Mouse (Mus musculus) liver, adult 2 months (tissue): ENCODE measurements at regions not wholly inside any gene's neighbourhood (a gene's known extent, or its start where the extent isn't known, plus 50 kb on each side); places are given as distances from the start of the nearest gene placed in this dataset.

Experiments
- DNase-seq: peaks from one replicate; pipeline ENCODE4 v3.0.0-alpha.2; 2011; ENCODE audit warnings: low read depth, low spot score; ENCODE audit errors: extremely low read depth
- H3K27ac ChIP-seq: fragments of 200-500 bp; replicated peaks from 2 replicates; pipeline ENCODE4 v1.5.1; 2012; ENCODE audit warnings: low read depth, mild to moderate bottlenecking, control low read depth, inconsistent platforms, low read length; ENCODE audit not compliant: insufficient read depth
- H3K27me3 ChIP-seq: fragments of 200-500 bp; 2 replicates; pipeline ENCODE4 v1.6.1; 2012; ENCODE audit warnings: mild to moderate bottlenecking, moderate library complexity, low read length, inconsistent platforms; ENCODE audit not compliant: control insufficient read depth, insufficient read depth
- H3K36me3 ChIP-seq: fragments of 200-500 bp; 2 replicates; pipeline ENCODE4 v1.6.1; 2012; ENCODE audit warnings: low read length, inconsistent platforms; ENCODE audit not compliant: control insufficient read depth, insufficient read depth
- H3K4me1 ChIP-seq: fragments of 200-500 bp; 2 replicates; pipeline ENCODE4 v1.6.1; 2011; ENCODE audit warnings: low read length; ENCODE audit not compliant: control insufficient read depth, insufficient read depth
- H3K4me3 ChIP-seq: fragments of 200-500 bp; 2 replicates; pipeline ENCODE4 v1.5.1; 2011; ENCODE audit warnings: low read depth, mild to moderate bottlenecking, control low read depth, low read length, moderate library complexity; ENCODE audit not compliant: insufficient read depth
- H3K79me2 ChIP-seq: fragments of 200-500 bp; 2 replicates; pipeline ENCODE4 v1.6.1; 2012; ENCODE audit warnings: inconsistent platforms, mild to moderate bottlenecking, low read length, moderate library complexity; ENCODE audit not compliant: control insufficient read depth, insufficient read depth
- H3K9ac ChIP-seq: fragments of 200-500 bp; 2 replicates; pipeline ENCODE4 v1.6.1; 2012; ENCODE audit warnings: low read depth, mild to moderate bottlenecking, control low read depth, inconsistent platforms, low read length
- CTCF ChIP-seq: fragments of 200-500 bp; IDR thresholded peaks from 2 replicates; pipeline ENCODE4 v1.5.1; 2011; ENCODE audit warnings: low read depth, low read length, control low read depth
- POLR2A ChIP-seq: fragments of 200-500 bp; IDR thresholded peaks from 2 replicates; pipeline ENCODE4 v1.6.1; 2011; ENCODE audit warnings: low read length, control low read depth; ENCODE audit not compliant: insufficient read depth; ENCODE audit errors: extremely low read depth
- WGBS: fragments of 180-500 bp; shearing (Covaris S2); methylation state at CpG from one replicate; pipeline ENCODE4 v1.1.7; 2018; 5-methylcytosine and 5-hydroxymethylcytosine counted together

GRCm38 (mm10) chr3:68758609-68759008 lies 68.2 kb downstream of the Il12a start:
- Histone ChIP-seq H3K4me3 (no peak overlapping the region), H3K27ac (no peak overlapping the region), H3K27me3 (no peaks in the 10 kb centered on the region), H3K9ac (no peak overlapping the region), H3K36me3 (no peaks in the 10 kb centered on the region), H3K79me2 (no peaks in the 10 kb centered on the region), H3K4me1 (no peaks in the 10 kb centered on the region)
- no peak for DNase-seq
- TF ChIP-seq POLR2A: no peak

- H3K27me3 ChIP-seq: no peaks in the 10 kb centered on the region
- no peaks in the 10 kb centered on the region for H3K79me2 ChIP-seq
- no peak overlapping the region for H3K9ac ChIP-seq
- no peak for TF ChIP-seq POLR2A
- no peak for TF ChIP-seq CTCF
- no peaks in the 10 kb centered on the region for H3K4me1 ChIP-seq
- H3K27ac ChIP-seq: no peak overlapping the region
- H3K36me3 ChIP-seq: no peaks in the 10 kb centered on the region
- DNase-seq: no peak
- no peak overlapping the region for H3K4me3 ChIP-seq
- WGBS: 68% methylated on average over 8 of the region's 8 CpGs
Observed at GRCm38 (mm10) chr3:68759375-68759774, 68.9 kb downstream of the Il12a start.

- 96% methylated on average over 2 of the region's 2 CpGs for WGBS
- peaks cover 11% of the 10 kb centered on the region for H3K4me1 ChIP-seq
- no peak overlapping the region for H3K27ac ChIP-seq
- no peak for TF ChIP-seq POLR2A
- H3K36me3 ChIP-seq: no peaks in the 10 kb centered on the region
- H3K27me3 ChIP-seq: no peaks in the 10 kb centered on the region
- no peak overlapping the region for H3K9ac ChIP-seq
- no peaks in the 10 kb centered on the region for H3K79me2 ChIP-seq
- no peak for DNase-seq
- H3K4me3 ChIP-seq: no peak overlapping the region
Observed at GRCm38 (mm10) chr3:68760806-68761205, 70.4 kb downstream of the Il12a start.

- Histone ChIP-seq H3K27ac (no peak overlapping the region), H3K79me2 (no peaks in the 10 kb centered on the region), H3K4me3 (no peak overlapping the region), H3K27me3 (no peaks in the 10 kb centered on the region), H3K9ac (no peak overlapping the region), H3K36me3 (no peaks in the 10 kb centered on the region), H3K4me1 (peaks cover 11% of the 10 kb centered on the region)
- no peak for TF ChIP-seq POLR2A
- TF ChIP-seq CTCF: no peak
- WGBS: 67% methylated on average over 7 of the region's 7 CpGs
- DNase-seq: no peak
Observed at GRCm38 (mm10) chr3:68761242-68761625, 70.8 kb downstream of the Il12a start.

GRCm38 (mm10) chr3:68761626-68762331 lies 71.3 kb downstream of the Il12a start:
- H3K79me2 ChIP-seq: no peaks in the 10 kb centered on the region
- no peak for TF ChIP-seq CTCF
- WGBS: 23% methylated on average over 11 of the region's 11 CpGs
- no peak for DNase-seq
- H3K4me1 ChIP-seq: peaks cover 11% of the 10 kb centered on the region
- H3K27ac ChIP-seq: no peak overlapping the region
- H3K36me3 ChIP-seq: no peaks in the 10 kb centered on the region
- no peak overlapping the region for H3K9ac ChIP-seq
- no peak overlapping the region for H3K4me3 ChIP-seq
- H3K27me3 ChIP-seq: no peaks in the 10 kb centered on the region

- 95% methylated on average over 8 of the region's 8 CpGs for WGBS
- Histone ChIP-seq H3K79me2 (no peaks in the 10 kb centered on the region), H3K4me1 (peaks cover 11% of the 10 kb centered on the region), H3K9ac (no peak overlapping the region), H3K27ac (no peak overlapping the region), H3K4me3 (no peak overlapping the region), H3K27me3 (no peaks in the 10 kb centered on the region), H3K36me3 (no peaks in the 10 kb centered on the region)
- no peak for TF ChIP-seq POLR2A
- no peak for TF ChIP-seq CTCF
- no peak for DNase-seq
Observed at GRCm38 (mm10) chr3:68762988-68763387, 72.5 kb downstream of the Il12a start.
